Mouse (Mus musculus) midbrain, embryonic 11.5 days (tissue): ENCODE measurements at regions not wholly inside any gene's neighbourhood (a gene's known extent, or its start where the extent isn't known, plus 50 kb on each side); places are given as distances from the start of the nearest gene placed in this dataset.

Source experiments
- ATAC-seq: fragments of 200-750 bp; cut with Nextera tagmentation; 2 replicates; pipeline ENCODE4 v1.8.0; 2017; ENCODE audit warnings: moderate TSS enrichment, moderate library complexity; ENCODE audit not compliant: low FRiP score
- DNase-seq: peaks from one replicate; pipeline ENCODE4 v3.0.0; 2015; ENCODE audit warnings: low spot score; ENCODE audit errors: missing footprints
- H3K27ac ChIP-seq: fragments of 300-500 bp; sonication (generic); 2 replicates; pipeline ENCODE4 v1.5.1; 2014; ENCODE audit warnings: low read depth, low read length
- H3K27me3 ChIP-seq: fragments of 300-500 bp; sonication (generic); 2 replicates; pipeline ENCODE4 v1.6.1; 2014; ENCODE audit warnings: mild to moderate bottlenecking, low read length, moderate library complexity, mixed read lengths; ENCODE audit not compliant: control insufficient read depth, insufficient read depth
- H3K36me3 ChIP-seq: fragments of 300-500 bp; sonication (generic); 2 replicates; pipeline ENCODE4 v1.6.1; 2014; ENCODE audit warnings: mild to moderate bottlenecking, low read length, moderate library complexity, mixed read lengths; ENCODE audit not compliant: control insufficient read depth, insufficient read depth
- H3K4me1 ChIP-seq: fragments of 300-500 bp; sonication (generic); 2 replicates; pipeline ENCODE4 v1.6.1; 2014; ENCODE audit warnings: low read length; ENCODE audit not compliant: control insufficient read depth, insufficient read depth
- H3K4me2 ChIP-seq: fragments of 300-500 bp; sonication (generic); 2 replicates; pipeline ENCODE4 v1.6.1; 2014; ENCODE audit warnings: mild to moderate bottlenecking, moderate library complexity
- H3K4me3 ChIP-seq: fragments of 300-500 bp; sonication (generic); 2 replicates; pipeline ENCODE4 v1.5.1; 2014; ENCODE audit warnings: low read depth, low read length
- H3K9ac ChIP-seq: fragments of 300-500 bp; sonication (generic); 2 replicates; pipeline ENCODE4 v1.6.1; 2014; ENCODE audit warnings: low read length
- H3K9me3 ChIP-seq: fragments of 300-500 bp; sonication (generic); 2 replicates; pipeline ENCODE4 v1.6.1; 2016; ENCODE audit warnings: low read length; ENCODE audit not compliant: control insufficient read depth
- WGBS: fragments of 180-500 bp; shearing (Covaris S2); extraction: QIAGEN DNeasy Blood & Tissue Kit; methylation state at CpG from one replicate; pipeline ENCODE4 v1.1.7; 2014; 5-methylcytosine and 5-hydroxymethylcytosine counted together

DNA sequence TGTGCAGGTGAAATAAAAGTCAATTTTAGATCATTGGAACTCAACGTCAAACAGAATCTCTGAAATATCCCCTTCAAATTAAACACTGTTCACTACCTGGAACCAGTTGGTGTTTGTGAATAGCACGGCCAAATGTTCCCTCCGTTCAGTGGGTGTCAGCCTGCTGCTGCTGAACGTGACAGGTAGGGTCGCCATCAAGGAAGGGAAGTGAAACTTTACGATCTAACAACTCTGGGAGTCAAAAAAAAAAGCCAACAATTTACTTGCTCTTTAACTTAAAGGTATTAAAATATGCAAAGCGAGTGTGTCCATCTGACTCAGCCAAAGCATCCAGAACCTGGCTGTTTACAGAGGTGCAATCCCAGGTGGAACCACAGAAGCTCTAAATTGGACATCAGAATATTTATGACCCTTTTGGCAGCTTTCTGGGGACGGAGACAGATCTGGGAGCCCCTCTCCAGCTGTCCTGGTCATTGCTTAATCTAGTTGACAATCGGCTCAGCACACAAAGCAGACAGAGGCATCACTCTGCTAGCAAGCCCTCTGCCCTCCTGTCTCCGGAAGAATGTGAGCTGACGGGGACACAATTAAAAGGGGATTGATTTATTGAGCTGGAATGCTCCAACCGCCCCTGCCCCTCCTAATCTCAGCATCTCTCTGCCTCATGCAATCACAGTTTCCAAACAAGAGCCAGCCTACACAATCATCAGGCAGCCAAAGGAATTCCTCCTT lies 191.9 kb downstream of the 1500009L16Rik start:
- WGBS: 34% methylated on average over 12 of the region's 12 CpGs
- peak; percentile 91 for DNase-seq
- Histone ChIP-seq H3K36me3 (no peaks in the 10 kb centered on the region), H3K4me2 (peak overlapping the region; percentile 19), H3K9ac (no peak overlapping the region), H3K27me3 (no peaks in the 10 kb centered on the region), H3K9me3 (no peaks in the 10 kb centered on the region), H3K4me1 (peaks cover 20% of the 10 kb centered on the region), H3K27ac (peak overlapping the region; percentile 49), H3K4me3 (no peak overlapping the region)
- ATAC-seq: peak; percentile 91

DNA sequence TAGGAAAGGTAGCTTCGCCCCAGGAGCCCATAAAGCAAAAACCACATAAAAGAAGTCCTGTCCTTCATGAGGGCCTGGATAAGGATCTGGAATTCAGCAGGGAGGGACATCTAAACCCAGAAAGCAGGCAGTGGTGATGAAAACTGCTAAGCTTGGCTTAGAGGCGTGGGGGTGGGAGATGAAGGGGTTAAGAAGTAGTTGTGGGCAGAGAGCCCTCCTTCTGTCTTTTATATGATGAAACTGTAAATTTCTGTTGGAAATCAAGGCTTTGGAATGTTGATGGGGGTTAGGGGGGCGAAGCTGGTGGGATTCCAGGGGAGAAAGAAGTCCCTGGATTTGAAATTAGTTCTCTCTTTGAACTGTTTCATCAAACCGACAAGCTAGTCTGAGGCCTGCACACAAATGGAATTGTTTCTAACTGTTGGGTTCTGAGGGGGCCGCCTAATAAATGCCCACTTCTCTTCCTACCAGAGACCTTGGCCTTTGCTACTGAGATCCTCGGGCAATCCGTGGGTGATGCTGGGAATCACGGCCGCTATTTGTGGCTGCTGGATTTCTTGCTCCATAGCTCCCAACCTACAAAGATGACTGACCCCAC lies 192.6 kb downstream of the 1500009L16Rik start:
- Histone ChIP-seq H3K4me1 (peaks cover 20% of the 10 kb centered on the region), H3K27ac (peak overlapping the region; percentile 49), H3K36me3 (no peaks in the 10 kb centered on the region), H3K4me3 (no peak overlapping the region), H3K27me3 (no peaks in the 10 kb centered on the region), H3K9ac (peak overlapping the region; percentile 4; the same call in 1 of the 2 replicates), H3K9me3 (no peaks in the 10 kb centered on the region; the same call in 1 of the 2 replicates), H3K4me2 (peak overlapping the region; percentile 19)
- DNase-seq (peak; percentile 91), ATAC-seq (no peak; the same call in 1 of the 2 replicates)
- 20% methylated on average over 9 of the region's 9 CpGs for WGBS

- H3K27ac ChIP-seq: no peak overlapping the region
- H3K4me2 ChIP-seq: no peak overlapping the region
- no peak overlapping the region for H3K9ac ChIP-seq
- ATAC-seq (no peak), DNase-seq (no peak)
- H3K4me1 ChIP-seq: no peaks in the 10 kb centered on the region
- 82% methylated on average over 4 of the region's 4 CpGs for WGBS
- no peak overlapping the region for H3K4me3 ChIP-seq
- H3K9me3 ChIP-seq: no peaks in the 10 kb centered on the region
- H3K27me3 ChIP-seq: no peaks in the 10 kb centered on the region
- no peaks in the 10 kb centered on the region for H3K36me3 ChIP-seq
These were observed 204.3 kb downstream of the 1500009L16Rik start for GRCm38 (mm10) chr10:83926990-83927389.

DNA sequence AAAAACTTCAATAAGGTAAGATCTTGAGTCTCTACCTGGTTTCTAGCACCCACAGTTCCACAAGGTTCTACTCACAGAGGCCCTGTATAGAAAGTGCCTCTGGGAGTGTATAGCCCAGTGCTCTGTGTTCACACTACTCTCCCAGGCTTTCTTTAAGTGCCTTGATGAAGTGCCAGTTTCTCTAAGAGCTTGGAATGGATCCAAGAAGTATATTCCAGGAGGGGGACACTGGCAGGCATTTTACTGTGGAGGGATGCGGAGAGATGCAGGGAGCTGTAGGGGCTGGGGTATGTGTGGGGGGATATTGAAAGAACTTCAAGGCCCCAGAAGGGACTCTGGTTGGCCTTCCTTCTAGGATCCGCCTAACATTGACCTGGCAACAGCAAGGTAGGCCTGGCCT lies 204.9 kb downstream of the 1500009L16Rik start:
- no peaks in the 10 kb centered on the region for H3K9me3 ChIP-seq
- H3K27ac ChIP-seq: no peak overlapping the region
- no peaks in the 10 kb centered on the region for H3K36me3 ChIP-seq
- no peaks in the 10 kb centered on the region for H3K4me1 ChIP-seq
- DNase-seq: no peak
- no peak for ATAC-seq
- H3K4me2 ChIP-seq: no peak overlapping the region
- no peaks in the 10 kb centered on the region for H3K27me3 ChIP-seq
- H3K4me3 ChIP-seq: no peak overlapping the region
- WGBS: 94% methylated on average over 2 of the region's 2 CpGs
- H3K9ac ChIP-seq: no peak overlapping the region

- 77% methylated on average over 3 of the region's 3 CpGs for WGBS
- ATAC-seq (no peak), DNase-seq (no peak)
- Histone ChIP-seq H3K36me3 (no peaks in the 10 kb centered on the region), H3K4me1 (no peaks in the 10 kb centered on the region), H3K4me3 (no peak overlapping the region), H3K9ac (no peak overlapping the region), H3K9me3 (no peaks in the 10 kb centered on the region), H3K27me3 (no peaks in the 10 kb centered on the region), H3K27ac (no peak overlapping the region), H3K4me2 (no peak overlapping the region)
These were observed 209.1 kb downstream of the 1500009L16Rik start for GRCm38 (mm10) chr10:83931758-83932157.

DNA sequence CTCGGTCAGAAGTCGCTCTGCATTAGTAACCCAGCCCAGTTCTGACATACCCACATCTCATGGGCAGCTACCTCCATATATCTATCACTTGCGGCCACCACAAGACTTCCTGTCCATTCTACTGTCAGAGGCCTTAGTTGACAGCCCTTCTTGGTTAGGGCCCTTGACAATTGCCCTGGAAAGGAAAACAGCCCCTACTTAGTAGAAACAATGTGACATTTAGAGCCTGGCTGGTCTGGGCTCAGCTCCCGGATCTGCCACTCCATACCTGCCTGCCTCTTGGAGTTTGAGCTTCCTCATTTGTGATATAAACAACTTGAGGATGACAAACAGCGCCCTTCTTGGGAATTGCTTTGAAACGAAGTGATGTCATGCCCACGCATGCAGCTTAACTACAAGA lies 210.5 kb downstream of the 1500009L16Rik start:
- no peak for DNase-seq
- 90% methylated on average over 7 of the region's 7 CpGs for WGBS
- H3K9me3 ChIP-seq: no peaks in the 10 kb centered on the region
- no peak overlapping the region for H3K9ac ChIP-seq
- no peak overlapping the region for H3K4me2 ChIP-seq
- no peak overlapping the region for H3K27ac ChIP-seq
- H3K4me3 ChIP-seq: no peak overlapping the region
- ATAC-seq: no peak
- no peaks in the 10 kb centered on the region for H3K4me1 ChIP-seq
- H3K27me3 ChIP-seq: no peaks in the 10 kb centered on the region
- H3K36me3 ChIP-seq: no peaks in the 10 kb centered on the region

DNA sequence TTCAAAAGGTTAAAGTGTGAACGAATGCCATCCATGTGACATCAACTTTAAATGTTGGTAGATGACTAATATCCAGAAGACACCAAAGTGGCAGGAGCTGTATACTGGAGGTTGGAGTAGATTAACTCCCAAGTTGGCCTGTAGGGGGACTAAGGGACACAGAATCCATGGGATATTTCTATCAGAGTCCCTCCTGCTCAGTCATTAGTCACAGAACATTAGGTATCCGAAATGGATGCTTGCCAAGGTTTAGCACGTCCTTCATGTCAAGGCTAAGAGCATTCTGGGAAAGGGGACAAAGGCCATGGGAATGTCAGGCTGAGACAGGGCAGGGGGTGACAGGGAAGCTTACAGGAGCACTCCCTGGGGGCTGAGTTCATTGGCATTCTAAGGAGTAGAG lies 211.8 kb downstream of the 1500009L16Rik start:
- WGBS: 75% methylated on average over 3 of the region's 3 CpGs
- no peaks in the 10 kb centered on the region for H3K4me1 ChIP-seq
- no peak overlapping the region for H3K9ac ChIP-seq
- H3K9me3 ChIP-seq: no peaks in the 10 kb centered on the region
- H3K4me2 ChIP-seq: no peak overlapping the region
- H3K27ac ChIP-seq: no peak overlapping the region
- no peak for DNase-seq
- ATAC-seq: no peak
- no peaks in the 10 kb centered on the region for H3K27me3 ChIP-seq
- no peak overlapping the region for H3K4me3 ChIP-seq
- no peaks in the 10 kb centered on the region for H3K36me3 ChIP-seq

DNA sequence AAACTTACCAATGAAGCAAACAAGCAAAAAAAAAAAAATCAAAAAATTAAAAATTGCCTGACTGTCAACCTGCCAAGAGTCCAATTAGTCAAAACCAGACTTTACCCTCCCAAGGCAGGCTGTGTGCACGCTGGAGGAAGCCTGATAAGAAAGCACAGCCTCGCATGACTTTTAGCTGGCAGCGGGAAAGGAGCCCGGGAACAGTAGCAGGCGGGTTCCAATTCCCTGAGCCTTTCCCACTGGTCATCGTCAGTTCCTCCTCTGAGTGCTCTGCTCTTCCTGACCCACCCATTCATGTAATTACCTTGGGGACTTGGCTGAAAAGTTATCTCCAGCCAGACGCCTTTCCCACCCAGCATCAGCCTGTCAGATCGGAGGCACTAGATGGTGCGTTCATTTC lies 214.5 kb downstream of the 1500009L16Rik start:
- Histone ChIP-seq H3K9me3 (no peaks in the 10 kb centered on the region), H3K4me2 (no peak overlapping the region), H3K36me3 (no peaks in the 10 kb centered on the region), H3K27me3 (no peaks in the 10 kb centered on the region), H3K27ac (no peak overlapping the region), H3K4me1 (no peaks in the 10 kb centered on the region), H3K9ac (no peak overlapping the region), H3K4me3 (no peak overlapping the region)
- 82% methylated on average over 9 of the region's 9 CpGs for WGBS
- no peak for DNase-seq
- no peak for ATAC-seq

- DNase-seq (no peak), ATAC-seq (no peak)
- H3K4me2 ChIP-seq: no peak overlapping the region
- H3K36me3 ChIP-seq: no peaks in the 10 kb centered on the region
- no peak overlapping the region for H3K27ac ChIP-seq
- H3K9ac ChIP-seq: no peak overlapping the region
- H3K4me1 ChIP-seq: no peaks in the 10 kb centered on the region
- H3K9me3 ChIP-seq: no peaks in the 10 kb centered on the region
- no peak overlapping the region for H3K4me3 ChIP-seq
- 78% methylated on average over 3 of the region's 3 CpGs for WGBS
- no peaks in the 10 kb centered on the region for H3K27me3 ChIP-seq
These were observed 219.4 kb downstream of the 1500009L16Rik start for GRCm38 (mm10) chr10:83942101-83942500.
